Mouse (Mus musculus): ENCODE results near the gene Gadd45gip1.

Gene Gadd45gip1

DNA sequence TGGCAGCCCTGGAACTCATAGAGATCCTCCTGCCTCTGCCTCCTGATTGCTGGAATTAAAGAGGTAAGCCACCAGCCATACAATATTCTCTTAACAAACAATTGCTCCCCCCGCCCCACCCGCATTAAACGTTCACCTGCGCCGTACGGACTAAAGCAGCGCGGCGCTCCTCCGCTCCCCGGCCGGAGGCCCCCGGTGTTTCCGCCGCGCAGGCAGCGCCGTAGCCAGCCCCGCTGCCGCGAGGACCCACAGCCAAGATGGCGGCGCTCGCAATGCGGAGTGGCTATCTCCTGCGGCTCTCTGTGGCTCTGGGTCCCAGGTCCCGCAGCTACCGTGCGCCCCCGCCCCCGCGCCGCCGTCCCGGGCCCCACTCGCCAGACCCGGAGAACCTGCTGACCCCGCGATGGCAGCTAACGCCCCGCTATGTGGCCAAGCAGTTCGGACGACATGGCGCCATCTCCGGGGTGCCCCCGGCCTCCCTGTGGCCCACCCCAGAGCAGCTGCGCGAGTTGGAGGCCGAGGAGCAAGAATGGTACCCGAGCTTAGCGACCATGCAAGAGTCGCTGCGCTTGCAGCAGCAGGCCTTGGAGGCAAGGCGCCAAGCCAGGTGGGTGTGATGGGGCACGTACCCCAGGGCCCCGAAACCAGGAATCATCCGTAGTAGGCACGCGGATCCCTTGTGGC, 854 bp downstream of the Gadd45gip1 start:
- peak; percentile 77 to 92 for DNase-seq

DNA sequence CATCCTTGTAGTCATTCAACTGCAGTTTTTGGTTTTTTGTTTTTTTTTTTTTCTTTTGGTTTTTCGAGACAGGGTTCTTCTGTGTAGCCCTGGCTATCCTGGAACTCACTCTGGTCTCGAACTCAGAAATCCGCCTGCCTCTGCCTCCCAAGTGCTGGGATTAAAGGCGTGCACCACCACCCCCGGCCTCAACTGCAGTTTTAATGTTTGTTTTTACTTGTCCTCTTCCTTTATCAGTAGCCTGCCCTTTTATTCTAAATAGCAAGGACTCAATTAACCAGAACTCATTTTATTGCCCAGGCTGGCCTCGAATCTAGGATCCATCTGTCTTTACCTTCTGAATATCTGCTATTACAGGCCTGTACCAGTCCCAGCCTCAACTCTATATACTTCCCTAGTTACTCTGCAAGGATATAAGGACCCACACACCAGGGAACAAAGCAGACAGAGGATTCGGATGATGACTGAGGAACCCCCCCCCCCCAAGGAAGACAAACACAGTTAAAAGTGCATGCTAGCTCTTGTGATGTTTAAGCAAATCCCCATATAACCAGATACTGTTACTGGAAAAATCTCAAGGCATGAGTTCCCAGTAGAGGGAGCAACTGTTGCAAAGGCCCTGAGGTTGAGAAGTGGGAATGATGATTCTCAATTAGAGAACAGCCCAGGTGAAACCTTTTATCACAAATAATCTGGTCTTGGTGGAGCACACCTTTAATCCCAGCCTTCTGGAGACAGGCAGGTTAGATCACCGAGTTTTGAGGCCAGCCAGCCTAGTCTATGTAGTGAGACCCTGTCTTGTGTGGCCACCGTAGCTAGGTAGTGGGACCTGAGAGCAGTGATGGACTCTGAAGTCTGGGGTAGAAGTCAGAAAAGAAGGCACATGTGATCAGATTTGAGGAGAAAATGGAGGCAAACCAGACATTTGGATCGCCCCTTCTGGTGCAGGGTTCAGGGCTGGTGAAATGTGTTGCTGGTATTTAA, 1.7 kb downstream of the Gadd45gip1 start:
- no peak for DNase-seq

DNA sequence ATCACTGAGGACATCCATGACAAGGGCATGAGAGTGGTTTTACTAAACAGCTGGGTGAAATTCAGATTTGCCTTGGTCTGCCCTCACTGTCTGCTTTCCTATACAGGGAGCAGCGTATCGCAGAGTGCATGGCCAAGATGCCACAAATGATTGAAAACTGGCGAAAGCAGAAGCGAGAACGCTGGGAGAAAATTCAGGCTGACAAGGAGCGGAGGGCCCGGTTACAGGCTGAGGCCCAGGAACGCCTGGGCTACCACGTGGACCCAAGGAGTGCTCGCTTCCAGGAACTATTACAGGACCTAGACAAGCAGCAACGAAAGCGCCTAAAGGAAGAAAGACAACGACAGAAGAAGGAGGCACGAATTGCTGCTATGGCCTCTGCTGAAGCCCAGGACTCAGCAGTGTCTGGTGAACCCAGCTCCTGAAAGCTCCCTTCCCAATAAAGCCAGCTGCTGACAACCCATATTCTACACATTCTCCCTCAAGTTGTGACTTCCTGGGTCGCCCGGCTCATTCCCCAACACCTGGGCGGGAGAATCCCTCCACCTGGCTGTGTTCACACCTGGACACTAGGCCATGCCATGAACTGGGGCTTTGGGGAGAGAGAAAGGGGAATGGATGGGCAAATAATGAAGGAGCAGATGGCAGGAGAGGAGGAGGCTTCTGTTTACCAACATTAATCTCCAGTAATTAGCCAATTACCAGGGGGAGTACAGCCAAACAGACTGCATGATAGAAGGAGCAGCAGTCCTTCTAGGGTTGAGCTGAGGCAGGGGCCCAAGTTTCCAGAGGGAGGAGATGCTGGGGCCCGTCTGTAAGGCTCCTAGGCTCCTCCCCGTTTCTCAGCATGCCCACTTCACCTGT, 2.9 kb downstream of the Gadd45gip1 start:
- DNase-seq: no peak

DNA sequence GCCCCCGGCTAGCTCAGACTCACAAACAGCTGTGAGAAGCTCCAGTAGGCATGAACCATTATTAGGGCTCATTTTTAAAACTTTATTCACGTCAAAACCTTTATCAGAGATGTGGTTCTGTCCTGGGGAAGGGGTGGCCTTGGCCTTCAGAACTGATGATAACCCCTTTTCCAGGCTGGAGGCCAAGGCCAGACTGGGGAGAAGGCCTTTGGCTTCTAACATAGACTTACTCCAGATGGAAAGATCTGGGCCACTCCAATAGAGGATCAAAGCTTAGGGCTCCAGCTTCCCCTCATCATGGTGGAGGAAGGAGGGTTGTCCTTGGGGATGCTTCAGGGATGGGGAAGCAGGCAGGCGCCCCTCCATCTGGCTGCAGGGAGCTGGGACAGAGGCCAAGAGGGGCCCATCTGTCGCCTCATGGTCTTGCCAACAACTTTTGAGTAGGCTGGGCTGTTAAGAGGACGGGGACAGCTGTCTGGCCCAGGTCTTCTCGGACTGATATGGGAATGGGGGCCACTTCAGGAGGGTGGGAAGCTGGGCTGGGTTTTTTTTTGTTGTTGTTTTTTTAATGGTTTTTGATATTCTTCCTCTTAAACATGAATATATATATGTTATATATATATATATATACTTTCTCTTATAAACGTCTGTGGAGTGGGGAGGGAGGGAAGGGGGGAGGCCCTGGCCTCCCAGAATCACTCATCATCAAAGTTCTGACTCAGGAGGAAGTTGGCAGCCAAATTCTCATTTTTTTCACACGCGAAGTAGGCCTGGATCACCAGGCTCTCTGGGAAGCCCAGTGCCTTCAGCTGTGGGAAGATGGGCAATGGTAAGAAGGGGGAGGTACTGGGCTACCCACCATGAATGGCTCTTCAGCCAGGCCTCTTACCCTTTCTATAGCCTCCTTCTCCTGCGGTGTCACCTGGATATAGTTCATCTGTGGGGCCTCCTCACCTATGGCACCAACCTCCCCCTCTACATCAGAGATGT, 3.8 kb downstream of the Gadd45gip1 start:
- no peak for DNase-seq

DNA sequence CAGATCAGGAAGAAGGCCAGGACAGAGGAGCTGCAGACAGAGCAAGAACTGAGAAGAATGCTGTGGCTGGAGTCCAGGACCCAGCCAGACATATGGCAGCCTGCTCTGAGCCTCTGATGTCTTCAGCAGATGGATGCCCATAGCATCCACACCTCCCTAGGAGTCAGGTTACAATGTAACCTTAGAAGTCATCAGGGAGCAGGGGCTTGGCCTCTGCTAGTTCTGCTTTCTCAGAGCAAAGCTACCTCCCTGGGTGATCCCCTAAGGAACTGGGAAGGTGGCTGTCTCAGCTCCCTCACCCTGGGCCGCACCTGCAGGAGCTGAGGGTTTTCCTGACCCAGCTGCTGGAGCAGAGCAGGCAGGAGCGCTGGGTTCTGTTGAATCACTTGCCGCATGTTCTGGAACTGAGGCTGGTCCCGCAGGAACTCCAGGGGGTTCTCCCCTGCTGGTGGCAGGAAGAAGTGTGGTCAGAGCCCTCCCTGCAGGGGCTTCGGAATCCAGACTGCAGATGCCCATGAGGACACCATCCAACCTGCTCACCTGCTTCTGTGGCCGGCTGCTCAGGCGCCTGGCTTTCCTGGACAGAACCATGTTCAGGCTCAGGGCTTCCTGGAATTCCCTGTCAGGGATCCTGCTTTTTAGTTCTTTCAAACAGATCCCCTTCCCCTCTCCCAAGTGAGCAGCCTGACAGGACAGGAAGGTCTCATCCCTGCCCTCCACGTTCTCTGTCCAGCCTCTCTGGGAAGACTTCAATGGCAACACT, 6.0 kb downstream of the Gadd45gip1 start:
- DNase-seq: no peak

DNA sequence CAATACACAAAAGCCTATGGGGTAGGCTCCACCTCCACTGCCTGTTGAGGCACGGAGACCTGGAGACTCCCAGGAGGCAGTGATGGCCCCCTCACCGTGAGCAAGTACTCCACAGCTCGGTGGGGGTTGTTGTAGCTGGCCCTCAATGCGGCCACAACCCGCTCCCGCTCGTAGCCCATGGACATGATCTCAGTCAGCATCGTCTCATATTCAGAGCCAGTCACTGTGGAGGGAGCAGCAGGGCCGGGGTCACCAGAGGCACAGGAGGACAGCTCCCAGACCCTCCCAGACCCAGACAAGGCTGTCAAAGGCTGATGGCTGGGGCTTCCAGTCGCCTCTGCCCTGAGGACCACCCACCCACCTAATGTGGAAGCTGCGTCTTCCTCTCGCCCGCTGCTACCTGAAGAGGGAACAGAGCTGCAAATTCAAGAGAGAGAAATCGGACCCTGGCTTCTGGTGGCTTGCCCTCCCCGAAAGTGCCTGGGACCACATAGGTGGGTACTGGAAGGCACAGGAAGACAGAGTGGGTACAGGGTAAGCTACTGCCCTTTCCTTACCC, 6.7 kb downstream of the Gadd45gip1 start:
- no peak for DNase-seq

DNA sequence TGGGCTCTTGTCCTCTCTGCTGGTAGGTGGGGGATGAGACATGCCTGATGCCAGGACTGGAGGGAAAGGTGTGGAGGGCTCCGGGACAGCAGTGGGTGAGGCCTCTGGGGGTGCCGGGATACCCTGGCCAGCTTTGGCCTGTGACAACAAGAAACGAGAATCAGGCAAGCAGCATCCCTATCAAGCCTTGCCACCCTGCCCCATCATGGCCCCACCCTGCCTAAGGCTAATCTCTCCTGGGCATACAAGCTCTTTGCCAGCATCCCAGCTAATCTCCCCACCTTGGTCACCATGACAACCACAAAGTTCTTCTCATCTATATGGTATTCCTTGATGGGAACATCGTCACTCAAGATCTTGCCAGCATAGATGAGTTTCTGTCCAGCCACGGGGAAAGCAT, 7.2 kb downstream of the Gadd45gip1 start:
- no peak for DNase-seq

DNA sequence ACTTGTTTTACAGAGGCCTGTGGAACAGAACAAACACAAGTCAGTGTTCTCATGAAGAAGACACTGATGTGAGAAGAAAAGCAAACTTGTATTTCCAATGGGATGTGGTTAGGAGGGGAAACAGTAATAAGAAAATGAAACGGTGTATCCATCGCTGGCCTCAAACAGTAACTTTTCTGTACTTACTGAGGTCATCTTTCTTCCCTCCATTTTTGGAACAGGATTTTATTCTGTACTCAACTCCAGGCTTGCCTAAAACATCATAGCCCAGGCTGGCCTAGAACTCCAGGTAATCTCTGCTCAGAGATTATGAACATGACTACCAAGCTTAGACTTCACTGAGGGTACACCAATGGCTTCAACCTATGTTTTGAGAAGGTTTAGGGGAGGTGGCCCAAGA, 8.1 kb downstream of the Gadd45gip1 start:
- DNase-seq: no peak

DNA sequence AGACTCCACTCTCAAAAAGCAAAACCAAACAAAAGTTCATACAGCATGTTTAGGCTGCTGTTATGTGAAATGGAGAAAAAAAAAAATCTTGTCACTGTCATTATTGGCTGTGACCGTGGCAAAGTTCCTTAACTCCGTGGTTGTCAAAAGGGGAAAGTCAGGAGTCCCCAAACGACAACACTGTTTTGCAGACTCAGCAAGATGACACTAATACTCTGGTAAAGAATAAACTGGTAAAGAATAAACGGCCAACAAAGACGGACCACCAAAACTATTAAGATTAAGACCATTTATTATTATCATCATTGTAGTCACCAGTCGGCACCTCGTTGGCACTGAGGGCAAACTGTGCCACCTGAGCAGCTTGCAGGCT, 8.5 kb downstream of the Gadd45gip1 start:
- no peak for DNase-seq

DNA sequence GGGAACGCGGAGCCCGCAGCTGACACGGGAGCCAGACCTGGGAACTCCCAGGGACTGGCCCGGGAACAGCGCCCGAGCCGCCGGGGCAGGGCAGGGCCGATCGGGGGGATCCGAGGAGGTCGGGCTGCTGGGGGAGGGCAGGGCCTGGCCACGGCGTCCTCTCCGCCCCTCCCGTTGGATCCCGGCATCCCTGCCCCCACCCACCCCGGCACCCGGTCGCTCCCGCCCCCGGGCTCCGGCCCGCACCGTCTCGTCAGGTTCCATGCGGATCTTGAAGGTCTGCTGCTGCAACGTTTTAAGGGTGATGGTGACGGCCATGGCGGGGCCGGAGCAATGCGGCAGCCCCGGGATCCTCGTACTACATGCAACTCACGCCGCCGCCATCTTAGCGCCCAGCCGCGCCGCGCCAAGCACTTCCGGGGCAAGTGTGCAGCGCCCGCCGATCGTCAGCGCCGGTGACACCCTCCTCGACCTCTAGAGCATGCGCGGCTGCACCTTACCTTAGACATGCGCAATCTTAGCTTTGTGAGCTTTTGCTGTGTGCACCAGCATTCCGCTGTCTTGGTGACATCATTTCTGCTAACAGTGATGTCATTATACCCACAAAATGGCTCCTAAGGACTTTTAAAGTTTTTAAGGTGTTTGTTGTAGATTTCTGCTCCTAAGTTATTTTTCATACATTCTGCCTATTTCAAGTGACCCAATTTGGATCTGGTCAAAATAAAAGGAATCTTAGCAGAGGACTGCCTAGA, 9.1 kb downstream of the Gadd45gip1 start, which contains the start of gene Rad23a:
Rad23a (minus strand) TSS at position 418 of the 752 bp plus-strand sequence.
- DNase-seq: peak; percentile 94 to 95

DNA sequence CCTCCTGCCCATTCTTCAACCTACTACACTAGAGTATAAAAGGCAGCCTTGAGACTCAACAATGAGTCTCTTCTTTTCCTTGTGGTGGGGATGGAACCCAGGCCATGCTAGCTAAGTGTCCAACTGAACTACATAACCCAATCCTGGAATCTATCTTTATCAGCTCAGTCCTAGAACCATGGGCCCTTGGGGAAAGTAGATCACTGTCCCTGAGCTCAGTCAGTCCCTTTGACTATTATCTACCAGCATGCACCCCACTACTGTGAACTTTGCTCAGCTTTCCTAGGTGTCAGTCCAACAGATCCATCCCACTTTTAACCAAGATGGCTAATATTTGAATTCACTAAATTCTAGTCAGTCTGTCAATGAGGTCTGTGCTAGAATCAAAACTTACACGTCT, 10.2 kb downstream of the Gadd45gip1 start:
- no peak for DNase-seq

DNA sequence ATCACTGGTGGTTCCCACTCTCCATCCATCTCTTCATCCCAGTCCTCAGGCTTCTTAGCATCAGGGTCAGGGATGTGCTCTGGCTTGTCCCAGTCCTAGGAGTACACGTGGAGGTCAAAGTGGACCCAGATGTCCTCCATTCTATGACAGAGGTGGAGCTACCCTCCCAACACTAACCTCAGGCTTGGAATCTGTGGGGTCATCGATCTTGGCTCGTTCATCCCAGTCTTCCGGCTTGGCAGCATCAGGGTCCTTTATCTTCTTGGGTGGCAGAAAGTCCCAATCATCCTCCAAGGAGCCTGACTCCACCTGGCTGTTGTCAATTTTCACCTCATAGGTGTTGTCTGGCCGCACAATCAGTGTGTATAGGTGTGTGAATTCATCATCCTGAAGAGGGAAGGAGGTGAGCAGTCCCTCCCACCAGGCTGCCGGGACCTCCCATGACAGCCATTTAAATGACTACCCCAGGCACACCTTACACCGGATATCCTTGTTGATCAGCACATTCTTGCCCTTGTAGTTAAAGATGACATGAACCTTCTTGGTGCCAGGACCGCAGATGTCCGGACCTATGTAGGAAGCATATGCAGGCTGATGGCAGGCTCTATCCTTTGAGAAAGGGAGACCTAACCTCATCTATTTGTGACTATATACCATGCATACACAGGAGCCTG, 13.2 kb downstream of the Gadd45gip1 start:
- DNase-seq: no peak

DNA sequence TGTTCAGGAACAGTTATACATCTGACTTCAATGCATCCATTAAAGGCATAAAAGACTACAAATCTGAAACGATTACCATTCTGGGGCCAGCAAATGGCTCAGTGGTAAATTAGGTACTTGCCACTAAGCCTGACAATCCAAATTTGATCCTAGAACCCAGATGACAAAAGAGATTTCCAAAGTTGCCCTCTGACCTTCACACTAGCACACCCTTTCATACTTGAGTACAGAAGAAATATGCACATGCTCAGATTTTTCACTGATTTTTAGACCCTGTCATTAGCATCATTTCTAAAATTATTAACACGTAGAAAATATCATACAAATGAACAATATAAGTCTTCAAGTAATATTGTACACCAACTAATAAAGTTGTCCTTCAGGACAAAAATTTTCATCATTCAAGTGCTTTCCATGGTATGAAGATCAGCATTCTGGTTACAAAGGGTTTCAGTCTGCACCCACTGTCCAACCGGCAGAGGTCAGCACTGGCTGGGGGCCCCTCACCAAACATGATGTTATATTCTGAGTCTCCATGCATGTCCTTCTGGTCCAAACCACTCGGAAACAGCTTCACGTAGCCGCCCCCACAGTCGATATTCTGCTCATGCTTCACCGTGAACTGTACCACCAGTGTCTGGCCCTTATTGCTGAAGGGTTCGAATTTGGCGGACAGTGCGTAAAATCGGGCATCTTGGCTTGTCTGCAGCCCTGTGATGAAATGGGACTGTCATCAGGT, 14.2 kb downstream of the Gadd45gip1 start:
- DNase-seq: peak; percentile 36 to 67

DNA sequence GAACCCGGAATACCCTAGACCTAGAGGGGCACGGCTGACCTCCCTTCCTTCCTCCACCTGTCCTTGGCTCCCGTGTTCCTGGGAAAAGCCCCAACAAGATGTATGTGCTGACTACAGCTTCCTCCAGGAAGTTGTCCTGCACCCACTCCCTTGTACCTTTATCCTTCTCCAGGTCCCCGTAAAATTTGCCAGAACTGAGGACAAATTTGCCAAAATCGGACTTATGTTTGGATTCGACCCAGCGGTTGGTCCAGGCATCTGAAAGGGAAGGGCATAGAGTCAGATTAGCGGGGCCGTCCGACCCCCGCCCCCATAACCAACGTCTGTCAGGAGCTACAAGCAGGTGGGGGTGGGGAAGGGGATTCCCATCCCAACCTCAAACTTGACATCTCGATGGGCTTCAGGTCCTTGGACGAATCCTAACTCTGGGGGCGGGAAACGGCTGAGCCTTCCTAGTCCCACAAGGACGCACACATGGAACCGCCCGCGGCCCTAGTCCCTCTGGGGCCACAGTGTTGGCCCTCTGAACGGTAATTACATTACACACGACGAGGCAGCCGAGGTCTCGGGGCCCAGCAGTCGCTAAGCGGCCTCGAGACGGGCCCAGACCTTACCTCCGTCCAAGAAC, 14.9 kb downstream of the Gadd45gip1 start:
- no peak for DNase-seq

DNA sequence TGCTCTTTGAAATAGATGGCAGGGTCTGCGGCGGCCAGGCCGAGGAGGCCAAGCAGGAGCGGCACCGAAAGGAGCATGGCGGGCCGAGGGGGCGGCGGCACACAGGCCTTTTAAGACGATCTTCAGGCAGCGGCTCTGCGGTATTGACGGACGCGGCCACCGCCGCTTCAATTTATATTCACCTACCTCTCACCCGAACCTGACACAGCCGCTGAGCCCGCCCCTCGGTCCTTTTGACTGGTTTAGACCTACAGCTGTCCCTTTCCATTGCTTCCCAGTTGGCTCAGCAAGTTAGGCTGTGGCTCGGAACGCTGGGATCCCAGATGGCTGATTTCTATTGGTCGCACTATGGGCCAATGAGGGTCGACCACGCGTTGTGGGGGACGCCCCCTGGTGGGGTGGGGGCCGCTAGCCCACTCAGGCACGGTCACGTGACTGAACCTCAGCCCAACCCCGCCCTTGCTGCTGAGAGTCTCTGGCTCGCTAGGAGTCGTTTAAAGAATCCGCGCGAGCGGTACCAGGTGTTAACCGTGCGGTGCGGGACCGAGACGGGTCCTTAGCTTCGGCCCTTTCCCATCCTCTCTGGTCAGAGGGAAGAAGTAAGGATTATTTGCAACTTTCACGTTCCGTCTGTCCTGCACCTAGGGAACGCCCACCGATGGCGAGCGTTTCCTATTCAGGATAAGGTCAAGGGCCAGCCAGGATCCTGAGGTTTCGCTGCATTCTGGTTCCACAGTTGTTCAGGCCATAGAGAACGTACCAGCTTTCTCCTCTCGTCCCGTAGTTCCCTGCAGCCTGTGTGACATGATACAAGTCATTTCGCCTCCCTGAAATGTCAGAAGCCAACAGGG, 15.6 kb downstream of the Gadd45gip1 start, which contains the start of gene Calr:
Calr (minus strand) TSS at position 213 of the 851 bp plus-strand sequence.
- DNase-seq: peak; percentile 99 to 100

DNA sequence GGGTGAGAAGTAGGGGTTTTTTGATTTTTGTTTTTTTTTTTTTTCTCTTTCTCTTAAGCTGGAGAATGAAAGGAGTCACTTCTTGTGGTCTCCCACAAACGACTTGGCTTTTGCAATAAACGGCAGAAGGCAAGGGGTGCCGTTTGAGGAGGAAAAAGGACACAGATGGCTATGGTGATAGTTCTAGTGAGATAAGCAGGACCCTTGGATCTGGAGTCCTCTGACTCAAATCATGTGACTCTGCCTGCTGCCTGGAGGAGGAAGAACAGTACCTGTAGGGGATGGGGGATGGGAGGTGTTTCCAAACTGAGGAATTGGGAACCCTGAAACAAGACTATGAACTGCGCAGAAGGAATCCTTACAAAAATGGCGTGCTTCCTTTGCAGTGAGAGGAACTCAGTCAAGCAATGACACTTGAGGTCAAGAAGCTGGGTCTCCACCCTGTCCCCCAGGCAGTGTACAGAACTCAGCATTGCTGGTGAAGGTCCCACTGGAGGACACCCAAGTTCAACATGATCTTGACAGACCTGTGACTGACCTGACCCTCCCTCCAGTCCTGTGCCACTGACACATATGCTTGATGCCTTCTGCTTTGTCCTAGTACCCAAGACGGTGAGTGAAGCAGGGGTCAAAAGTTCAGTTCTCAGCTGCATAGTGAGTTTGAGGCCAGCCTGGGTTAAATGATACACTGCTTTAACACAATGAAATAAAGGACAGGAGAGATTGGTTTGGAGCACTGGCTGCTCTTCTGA, 16.5 kb downstream of the Gadd45gip1 start:
- peak in 1 of 2 experiments; percentile 13 for DNase-seq
